Mouse (Mus musculus): ENCODE results near the gene Psmd1. TPM values are rescaled to one million over a fixed set of nuclear protein-coding genes. Genes with fewer than 3 reads are reported as not detected.
"Not testable (repeated sequence)": the region's sequence is repeated elsewhere in the genome, so short reads cannot be mapped to it uniquely, and the experiment has no call there.

Psmd1 gene
- 70.2 and 83.4 TPM in 2 replicates for polyA plus RNA-seq (2012; ENCODE audit: insufficient read depth, insufficient read length, missing spikeins)

GRCm38 (mm10) chr1:86064271-86064991, at the start of gene Psmd1:
TSS of gene Psmd1 (plus strand) at chr1:86064387.
- H3K4me1 ChIP-seq (ENCODE audit: control insufficient read depth, insufficient read depth, low read length): peaks cover 15% of the 10 kb centered on the region
- peak; percentile 21; the same call in 1 of the 2 replicates for TF ChIP-seq CTCF (IDR thresholded peaks at IDR 0.05; ENCODE audit: low read depth, low read length)
- TF ChIP-seq POLR2A (IDR thresholded peaks at IDR 0.05; ENCODE audit: borderline replicate concordance, low read depth, low read length): no peak
- H3K27ac ChIP-seq (ENCODE audit: insufficient read depth, low read depth, low read length): peak within 1 kb of the TSS; percentile 79
- peak within 1 kb of the TSS; percentile 95 for H3K4me3 ChIP-seq (ENCODE audit: insufficient read depth, low read length)

- H3K4me1 ChIP-seq (ENCODE audit: control insufficient read depth, insufficient read depth, low read length); H3K27ac ChIP-seq (ENCODE audit: insufficient read depth, low read depth, low read length); H3K4me3 ChIP-seq (ENCODE audit: insufficient read depth, low read length): not testable (repeated sequence)
These were observed 48.4 kb upstream of the Psmd1 start for GRCm38 (mm10) chr1:86015758-86016157.

DNA sequence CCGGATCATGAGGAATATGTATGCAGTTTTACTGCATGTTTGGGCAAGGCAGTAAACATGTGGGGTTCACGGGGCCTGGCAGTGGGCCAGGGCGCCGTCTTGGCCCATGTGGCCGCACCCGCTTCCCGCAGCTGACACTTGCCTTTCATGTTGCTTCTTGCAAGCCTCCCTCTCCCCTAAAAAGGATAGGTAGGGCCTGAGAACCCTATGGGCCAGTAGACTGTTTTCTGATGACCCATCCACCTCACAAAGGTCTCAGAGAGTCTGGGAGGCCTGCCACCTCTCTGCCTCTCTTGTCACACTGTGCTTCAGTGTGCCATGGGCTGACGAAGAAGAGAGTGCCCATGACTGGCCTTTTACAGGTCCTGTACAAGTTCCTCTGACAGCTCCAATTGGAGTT, 47.7 kb upstream of the Psmd1 start, which contains the start of gene Spata3:
Gene Spata3 (plus strand): TSS at position 301 of the 400 bp plus-strand sequence.
- TF ChIP-seq POLR2A (IDR thresholded peaks at IDR 0.05; ENCODE audit: borderline replicate concordance, low read depth, low read length) (no peak), CTCF (IDR thresholded peaks at IDR 0.05; ENCODE audit: low read depth, low read length) (no peak)
- no peak within 1 kb of the TSS for H3K4me3 ChIP-seq (ENCODE audit: insufficient read depth, low read length)
- H3K4me1 ChIP-seq (ENCODE audit: control insufficient read depth, insufficient read depth, low read length): peaks cover 1% of the 10 kb centered on the region; the same call in 1 of the 2 replicates
- no peak within 1 kb of the TSS for H3K27ac ChIP-seq (ENCODE audit: insufficient read depth, low read depth, low read length)

- TF ChIP-seq POLR2A (IDR thresholded peaks at IDR 0.05; ENCODE audit: borderline replicate concordance, low read depth, low read length) (no peak), CTCF (IDR thresholded peaks at IDR 0.05; ENCODE audit: low read depth, low read length) (no peak; the same call in 1 of the 2 replicates)
- Histone ChIP-seq H3K4me3 (ENCODE audit: insufficient read depth, low read length) (peak overlapping the region; percentile 41), H3K27ac (ENCODE audit: insufficient read depth, low read depth, low read length) (no peak overlapping the region), H3K4me1 (ENCODE audit: control insufficient read depth, insufficient read depth, low read length) (peaks cover 4% of the 10 kb centered on the region; the same call in 1 of the 2 replicates)
These were observed 45.7 kb upstream of the Psmd1 start for GRCm38 (mm10) chr1:86018235-86019055.

DNA sequence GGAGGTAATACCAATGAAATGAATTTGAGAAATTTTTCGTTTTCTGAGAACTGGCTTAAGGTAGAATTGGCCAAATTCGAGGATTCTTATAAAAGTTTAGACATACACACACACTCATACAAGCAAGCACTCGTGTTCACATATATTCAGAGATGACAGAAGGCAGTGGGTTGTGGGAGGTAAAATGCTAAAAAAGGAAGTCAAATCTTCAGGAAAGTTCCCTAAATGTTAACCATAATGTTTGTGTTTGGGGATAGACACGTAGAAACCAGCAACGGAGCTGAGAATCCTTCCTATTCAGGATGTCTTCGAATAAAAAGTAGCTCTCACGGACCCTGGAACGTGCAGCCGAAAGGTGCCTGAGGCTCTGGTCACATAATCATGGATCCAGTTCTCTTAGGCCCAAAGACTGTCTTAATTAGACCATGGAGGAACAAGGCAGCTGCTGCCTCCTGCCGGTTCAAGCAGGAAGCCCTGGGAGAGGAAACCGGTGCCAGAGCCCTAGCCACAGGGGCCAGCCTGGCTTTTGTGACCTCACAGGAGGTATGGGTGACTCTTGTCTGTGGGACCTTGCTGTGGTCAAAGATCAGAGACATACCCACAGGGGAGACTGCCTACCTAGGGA, 42.7 kb upstream of the Psmd1 start:
- Histone ChIP-seq H3K4me1 (ENCODE audit: control insufficient read depth, insufficient read depth, low read length) (peaks cover 4% of the 10 kb centered on the region; the same call in 1 of the 2 replicates), H3K4me3 (ENCODE audit: insufficient read depth, low read length) (no peak overlapping the region), H3K27ac (ENCODE audit: insufficient read depth, low read depth, low read length) (no peak overlapping the region)
- TF ChIP-seq CTCF (IDR thresholded peaks at IDR 0.05; ENCODE audit: low read depth, low read length) (0 out of 2 replicates have a peak, but pooled peaks have one; percentile 41), POLR2A (IDR thresholded peaks at IDR 0.05; ENCODE audit: borderline replicate concordance, low read depth, low read length) (no peak)

DNA sequence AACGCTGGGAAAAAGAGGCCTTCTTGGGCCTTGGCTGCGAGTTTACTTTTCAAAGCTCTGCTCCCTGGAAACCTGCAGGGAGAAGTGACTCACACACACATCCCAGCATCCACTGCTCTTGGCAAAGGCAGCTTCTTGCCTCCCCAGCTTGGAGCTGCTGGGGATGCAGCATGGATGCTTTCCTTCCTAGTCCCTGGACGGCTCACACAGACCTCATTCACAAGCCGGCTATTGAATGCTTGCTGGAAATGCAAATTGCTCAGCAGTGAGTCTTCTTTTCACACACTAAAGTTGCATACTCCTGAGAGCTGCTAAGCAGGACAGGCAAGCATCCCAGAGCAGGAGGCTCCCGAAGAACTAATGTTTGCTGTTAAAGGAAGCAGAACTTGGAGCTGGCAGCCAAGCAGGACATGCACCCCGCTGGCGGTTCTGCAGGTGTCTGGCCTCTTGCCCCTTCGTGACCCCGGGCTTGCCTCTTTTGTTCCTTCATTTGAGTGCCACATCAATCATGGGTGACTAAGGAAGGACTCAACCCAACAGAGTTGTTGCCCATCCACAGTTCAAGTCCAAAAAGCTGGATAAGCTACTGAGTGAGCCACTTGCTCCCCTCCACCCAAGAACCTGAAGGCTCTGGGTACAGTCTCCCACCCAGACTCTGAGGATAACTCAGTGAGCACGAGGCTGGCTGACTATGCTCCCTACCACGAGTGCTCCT, 31.8 kb upstream of the Psmd1 start:
- TF ChIP-seq CTCF (IDR thresholded peaks at IDR 0.05; ENCODE audit: low read depth, low read length) (no peak), POLR2A (IDR thresholded peaks at IDR 0.05; ENCODE audit: borderline replicate concordance, low read depth, low read length) (no peak)

DNA sequence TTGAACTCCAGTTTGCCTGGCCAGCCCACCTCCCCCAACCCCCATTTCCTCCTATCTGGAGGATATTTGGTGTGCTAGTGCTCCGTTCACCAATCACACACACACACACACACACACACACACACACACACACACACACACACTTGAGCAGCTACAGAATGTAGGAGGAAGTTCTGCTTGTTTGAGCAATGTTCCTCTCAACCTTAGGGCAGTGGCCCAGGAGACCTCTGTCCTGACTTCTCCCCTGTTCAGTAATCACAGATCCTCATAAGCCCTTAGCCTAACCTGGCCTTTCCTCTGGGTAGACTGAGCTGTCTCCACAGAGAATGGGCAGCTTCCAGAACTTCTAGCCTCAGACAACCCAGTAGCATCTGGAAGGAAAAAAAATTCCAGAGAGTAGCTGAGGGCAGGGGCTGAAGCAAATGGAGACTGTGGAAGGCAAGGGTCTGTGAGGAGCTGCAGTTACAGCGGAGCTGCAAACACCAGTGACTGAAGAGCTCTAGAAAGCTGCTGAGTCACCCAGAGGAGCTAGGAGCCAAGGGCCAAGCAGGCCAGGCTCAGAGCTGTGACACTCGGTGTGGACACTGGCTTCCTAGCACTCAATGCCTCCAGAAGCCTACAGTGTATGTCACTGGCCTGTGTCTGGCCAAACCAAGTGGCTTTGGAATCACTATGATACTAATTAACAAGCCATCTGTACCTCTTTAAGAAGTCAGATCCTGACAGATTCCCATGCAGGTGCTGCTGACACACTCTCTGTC, 25.8 kb upstream of the Psmd1 start:
- no peak overlapping the region for H3K27ac ChIP-seq (ENCODE audit: insufficient read depth, low read depth, low read length)
- TF ChIP-seq POLR2A (IDR thresholded peaks at IDR 0.05; ENCODE audit: borderline replicate concordance, low read depth, low read length) (no peak), CTCF (IDR thresholded peaks at IDR 0.05; ENCODE audit: low read depth, low read length) (no peak)
- no peak overlapping the region for H3K4me3 ChIP-seq (ENCODE audit: insufficient read depth, low read length)
- H3K4me1 ChIP-seq (ENCODE audit: control insufficient read depth, insufficient read depth, low read length): peaks cover 20% of the 10 kb centered on the region

More for the DNA sequence above, 31.8 kb upstream of the Psmd1 start:
- no peaks in the 10 kb centered on the region for H3K4me1 ChIP-seq (ENCODE audit: control insufficient read depth, insufficient read depth, low read length)
- H3K4me3 ChIP-seq (ENCODE audit: insufficient read depth, low read length): no peak overlapping the region
- no peak overlapping the region for H3K27ac ChIP-seq (ENCODE audit: insufficient read depth, low read depth, low read length)

GRCm38 (mm10) chr1:86040131-86040530, 24.1 kb upstream of the Psmd1 start:
- H3K27ac ChIP-seq (ENCODE audit: insufficient read depth, low read depth, low read length): no peak overlapping the region
- TF ChIP-seq POLR2A (IDR thresholded peaks at IDR 0.05; ENCODE audit: borderline replicate concordance, low read depth, low read length) (no peak), CTCF (IDR thresholded peaks at IDR 0.05; ENCODE audit: low read depth, low read length) (no peak)

More at GRCm38 (mm10) chr1:86040131-86040530, 24.1 kb upstream of the Psmd1 start:
- Histone ChIP-seq H3K4me3 (ENCODE audit: insufficient read depth, low read length) (no peak overlapping the region), H3K4me1 (ENCODE audit: control insufficient read depth, insufficient read depth, low read length) (peaks cover 20% of the 10 kb centered on the region)
